ENCODE assay signal across 10 mouse cellular contexts in genomic region chr9:57056237-57056636, GRCm38 (mm10). TPM values are rescaled to one million over a fixed set of nuclear protein-coding genes. Genes with fewer than 3 reads are reported as not detected.
DNase-seq lines count a peak whose midpoint lies in the region; ATAC-seq and TF ChIP-seq lines count a peak whose summit lies in the region.
"Had no signal": no experiment of that assay in that cellular context is flagged by ENCODE, and none has a peak within 500 bp of the region (broad histone marks: within the 10 kb centered on the region; RNA-seq: fewer than 3 reads in every experiment).

No protein-coding gene starts in this region.

- no peak overlapping the region for H3K4me2 ChIP-seq in kidney, embryonic 16.5 days (replicated peaks; ENCODE audit: low read depth, low read length)
- H3K4me2 ChIP-seq: embryonic facial prominence, embryonic 15.5 days; liver, embryonic 15.5 days had no signal

- no peak overlapping the region for H3K9ac ChIP-seq in kidney, embryonic 16.5 days (replicated peaks; ENCODE audit: low read length)
- H3K9ac ChIP-seq: embryonic facial prominence, embryonic 15.5 days; liver, embryonic 15.5 days had no signal

- no peaks in the 10 kb centered on the region for H3K9me3 ChIP-seq in kidney, embryonic 16.5 days (ENCODE audit: low read length)
- H3K9me3 ChIP-seq in E14TG2a.4 (ENCODE audit: low read length), result no peaks in the 10 kb centered on the region
- H3K9me3 ChIP-seq: embryonic facial prominence, embryonic 15.5 days; liver, embryonic 15.5 days had no signal

- peaks cover 26% of the 10 kb centered on the region for H3K36me3 ChIP-seq in kidney, embryonic 16.5 days (ENCODE audit: insufficient read depth, low read length)
- peaks cover 15% of the 10 kb centered on the region for H3K36me3 ChIP-seq in E14TG2a.4 (ENCODE audit: insufficient read depth, low read length)

- 97% methylated on average over 1 of the region's 1 CpGs for WGBS in kidney, embryonic 16.5 days

- no peak for TF ChIP-seq POLR2A in brain, embryonic 14.5 days (IDR thresholded peaks at IDR 0.05; ENCODE audit: borderline replicate concordance, extremely low read depth, insufficient read depth, insufficient read length, poor library complexity, severe bottlenecking)

- no peak overlapping the region for H3K4me3 ChIP-seq in kidney, embryonic 16.5 days (ENCODE audit: low read length)
- no peak overlapping the region for H3K4me3 ChIP-seq in E14TG2a.4 (replicated peaks; ENCODE audit: low read length)
- H3K4me3 ChIP-seq: embryonic facial prominence, embryonic 15.5 days; liver, embryonic 15.5 days had no signal

- H3K27ac ChIP-seq in kidney, embryonic 16.5 days (ENCODE audit: low read length), result no peak overlapping the region
- H3K27ac ChIP-seq: embryonic facial prominence, embryonic 15.5 days; liver, embryonic 15.5 days had no signal

- DNase-seq in kidney, adult 18-20 months, result peak; percentile 46
- peak; percentile 66 for DNase-seq in brain, embryonic 14.5 days (ENCODE audit: low read depth)
- peak; percentile 10 to 41 for DNase-seq in gastrocnemius, adult 8-10 months (ENCODE audit: low spot score in 2 of 2)
- peak; percentile 40 to 41 for DNase-seq in left cerebral cortex, postnatal 10 days (ENCODE audit: extremely low spot score in 1 of 2, low spot score in 2 of 2)
- peak; percentile 46 to 51 for DNase-seq in right cerebral cortex, postnatal 10 days (ENCODE audit: low spot score in 2 of 2)
- no peak for DNase-seq in ovary, adult 18-20 months (ENCODE audit: low spot score)

- ATAC-seq in kidney, embryonic 16.5 days (ENCODE audit: low FRiP score, low TSS enrichment), result no peak

- no peaks in the 10 kb centered on the region for H3K4me1 ChIP-seq in kidney, embryonic 16.5 days (ENCODE audit: insufficient read depth, low read length)
- no peaks in the 10 kb centered on the region for H3K4me1 ChIP-seq in E14TG2a.4 (replicated peaks; ENCODE audit: low read depth, low read length)
- H3K4me1 ChIP-seq: embryonic facial prominence, embryonic 15.5 days; liver, embryonic 15.5 days had no signal

- intact Hi-C loops in left cerebral cortex, postnatal 10 days (cut with DNase I), result no loop called here

- TF ChIP-seq CTCF in E14TG2a.4 (conservative IDR thresholded peaks at IDR 0.05; ENCODE audit: low read length), result peak; percentile 25; the same call in 1 of the 2 replicates
- no peak for TF ChIP-seq CTCF in brain, embryonic 14.5 days (IDR thresholded peaks at IDR 0.05; ENCODE audit: borderline replicate concordance, extremely low read depth, insufficient read depth, insufficient read length)

- H3K27me3 ChIP-seq in kidney, embryonic 16.5 days (ENCODE audit: insufficient read depth, low read length), result no peaks in the 10 kb centered on the region
- no peaks in the 10 kb centered on the region for H3K27me3 ChIP-seq in E14TG2a.4 (ENCODE audit: insufficient read depth, low read length)
- H3K27me3 ChIP-seq: embryonic facial prominence, embryonic 15.5 days; liver, embryonic 15.5 days had no signal

RNA-seq across cellular contexts. Expression of gene Sin3a, which starts 15.6 kb away (rescaled TPM):
- 36.7 and 42.3 TPM in 2 replicates for polyA plus RNA-seq in kidney, embryonic 16.5 days (2015; fragmentation: Nextera tagmentation; extraction: Ambion mirVana)
- 79.3 and 101 TPM in 2 replicates for polyA plus RNA-seq in brain, embryonic 14.5 days (2012; rRNA removed)
- 10 to 100 TPM; 18.6 to 23.0 (median 19.8) TPM for total RNA-seq in gastrocnemius, adult 8-10 months (2022)
- total RNA-seq in left cerebral cortex, postnatal 10 days (2021), result 10 to 100 TPM; 29.5 to 34.8 TPM
